Mouse (Mus musculus) heart, embryonic 16.5 days (tissue): ENCODE data around the gene Rfx5. TPM values are rescaled to one million over a fixed set of nuclear protein-coding genes. Genes with fewer than 3 reads are reported as not detected.
"Not testable (repeated sequence)": the region's sequence is repeated elsewhere in the genome, so short reads cannot be mapped to it uniquely, and the experiment has no call there.

Experiments used
- ATAC-seq: fragments of 200-750 bp; cut with Nextera tagmentation; replicated peaks from 2 replicates; pipeline ENCODE4 v1.8.0; 2017; ENCODE audit warnings: moderate number of reproducible peaks; ENCODE audit not compliant: insufficient read depth, low FRiP score; ENCODE audit errors: extremely low read depth
- H3K27ac ChIP-seq: fragments of 300-500 bp; sonication (generic); 2 replicates; pipeline ENCODE4 v1.5.1; 2014; ENCODE audit warnings: mild to moderate bottlenecking, low read length, control low read depth, moderate library complexity
- H3K27me3 ChIP-seq: fragments of 300-500 bp; sonication (generic); 2 replicates; pipeline ENCODE4 v1.6.1; 2014; ENCODE audit warnings: low read length, mixed read lengths; ENCODE audit not compliant: control insufficient read depth, insufficient read depth
- H3K36me3 ChIP-seq: fragments of 300-500 bp; sonication (generic); 2 replicates; pipeline ENCODE4 v1.6.1; 2014; ENCODE audit not compliant: control insufficient read depth, insufficient read depth
- H3K4me1 ChIP-seq: fragments of 300-500 bp; sonication (generic); 2 replicates; pipeline ENCODE4 v1.6.1; 2014; ENCODE audit warnings: low read length, mixed read lengths; ENCODE audit not compliant: control insufficient read depth, insufficient read depth
- H3K4me2 ChIP-seq: fragments of 300-500 bp; sonication (generic); 2 replicates; pipeline ENCODE4 v1.6.1; 2014; ENCODE audit warnings: low read depth, mild to moderate bottlenecking, control low read depth, low read length
- H3K4me3 ChIP-seq: fragments of 300-500 bp; sonication (generic); 2 replicates; pipeline ENCODE4 v1.5.1; 2014; ENCODE audit warnings: mild to moderate bottlenecking, control low read depth, low read length
- H3K9ac ChIP-seq: fragments of 300-500 bp; sonication (generic); 2 replicates; pipeline ENCODE4 v1.6.1; 2014; ENCODE audit warnings: low read length, control low read depth
- H3K9me3 ChIP-seq: fragments of 300-500 bp; sonication (generic); replicated peaks from 2 replicates; pipeline ENCODE4 v1.6.1; 2016; ENCODE audit warnings: low read length; ENCODE audit not compliant: control insufficient read depth
- WGBS: fragments of 180-500 bp; shearing (Covaris S2); extraction: QIAGEN DNeasy Blood & Tissue Kit; methylation state at CpG from one replicate; pipeline ENCODE4 v1.1.7; 2014; 5-methylcytosine and 5-hydroxymethylcytosine counted together
- polyA plus RNA-seq: library from polyadenylated mRNA; unstranded; fragments of >200 nt; fragmentation: Nextera tagmentation; extraction: Ambion mirVana; gene quantifications from 2 replicates; pipeline ENCODE4 v1.2.1, GENCODE M21; 2015

Rfx5 gene
- 4.0 and 4.7 TPM in 2 replicates for polyA plus RNA-seq

- no peaks in the 10 kb centered on the region for H3K9me3 ChIP-seq
- no peaks in the 10 kb centered on the region for H3K27me3 ChIP-seq
- ATAC-seq = peak; percentile 94
- H3K4me3 ChIP-seq = peak within 1 kb of the TSS; percentile 95
- peak within 1 kb of the TSS; percentile 85 for H3K27ac ChIP-seq
- peak within 1 kb of the TSS; percentile 86 for H3K4me2 ChIP-seq
- WGBS = under 1% methylated on average over 50 of the region's 50 CpGs
- peaks cover 7% of the 10 kb centered on the region; the same call in 1 of the 2 replicates for H3K4me1 ChIP-seq
- H3K9ac ChIP-seq = peak within 1 kb of the TSS; percentile 96
- H3K36me3 ChIP-seq = peaks cover 26% of the 10 kb centered on the region
Measured at GRCm38 (mm10) chr3:94953764-94954616, at the start of gene Rfx5. Rfx5 (plus strand) TSS chr3:94954075.

DNA sequence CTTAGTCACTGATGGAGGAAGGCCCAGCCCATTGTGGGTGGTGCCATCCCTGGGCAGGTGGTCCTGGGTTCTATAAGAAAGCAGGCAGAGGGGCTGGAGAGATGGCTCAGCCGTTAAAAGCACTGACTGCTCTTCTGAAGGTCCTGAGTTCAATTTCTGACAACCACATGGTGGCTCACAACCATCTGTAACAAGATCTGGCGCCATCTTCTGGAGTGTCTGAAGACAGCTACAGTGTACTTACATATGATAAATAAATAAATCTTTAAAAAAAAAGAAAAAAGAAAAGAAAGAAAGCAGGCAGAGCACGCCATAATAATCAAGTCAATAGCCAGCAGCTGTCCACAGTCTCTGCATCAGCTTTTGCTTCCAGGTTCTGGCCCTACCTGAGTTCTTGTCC is 49.1 kb upstream of the Rfx5 start:
- not testable (repeated sequence) for H3K4me1 ChIP-seq, ATAC-seq, H3K9ac ChIP-seq, H3K4me3 ChIP-seq, H3K4me2 ChIP-seq, H3K36me3 ChIP-seq, H3K27ac ChIP-seq, H3K27me3 ChIP-seq, H3K9me3 ChIP-seq
- WGBS = 60% methylated on average over 3 of the region's 3 CpGs

DNA sequence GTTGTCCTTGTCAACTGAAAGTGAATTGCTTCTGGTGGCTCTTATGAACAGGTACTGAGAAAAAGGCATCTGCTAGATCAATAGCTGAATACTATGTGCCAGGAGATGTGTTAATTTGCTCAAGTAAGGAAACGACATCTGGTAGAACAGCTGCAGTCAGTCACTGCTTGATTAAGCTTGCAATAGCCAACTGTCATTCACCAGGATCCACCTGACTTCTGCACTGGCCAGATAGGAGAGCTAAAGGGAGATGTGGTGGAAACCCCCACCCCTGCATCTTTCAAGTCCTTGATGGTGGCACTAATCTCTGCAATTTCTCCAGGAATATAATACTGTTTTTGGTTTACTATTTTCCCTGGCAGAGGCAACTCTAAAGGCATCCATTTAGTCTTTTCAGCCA is 47.4 kb upstream of the Rfx5 start:
- H3K4me1 ChIP-seq = no peaks in the 10 kb centered on the region
- no peaks in the 10 kb centered on the region for H3K27me3 ChIP-seq
- no peak overlapping the region for H3K4me3 ChIP-seq
- H3K9me3 ChIP-seq = no peaks in the 10 kb centered on the region
- H3K4me2 ChIP-seq = no peak overlapping the region
- no peak overlapping the region for H3K27ac ChIP-seq
- no peak overlapping the region for H3K9ac ChIP-seq
- no peak for ATAC-seq
- no peaks in the 10 kb centered on the region for H3K36me3 ChIP-seq
- WGBS = 34% methylated on average over 1 of the region's 1 CpGs

- Histone ChIP-seq H3K27me3 (no peaks in the 10 kb centered on the region), H3K4me3 (no peak overlapping the region), H3K4me2 (no peak overlapping the region), H3K36me3 (no peaks in the 10 kb centered on the region), H3K27ac (no peak overlapping the region), H3K9ac (no peak overlapping the region), H3K4me1 (no peaks in the 10 kb centered on the region), H3K9me3 (no peaks in the 10 kb centered on the region)
- ATAC-seq = no peak
- 55% methylated on average over 2 of the region's 2 CpGs for WGBS
Measured at GRCm38 (mm10) chr3:94911050-94911693, 42.7 kb upstream of the Rfx5 start.

DNA sequence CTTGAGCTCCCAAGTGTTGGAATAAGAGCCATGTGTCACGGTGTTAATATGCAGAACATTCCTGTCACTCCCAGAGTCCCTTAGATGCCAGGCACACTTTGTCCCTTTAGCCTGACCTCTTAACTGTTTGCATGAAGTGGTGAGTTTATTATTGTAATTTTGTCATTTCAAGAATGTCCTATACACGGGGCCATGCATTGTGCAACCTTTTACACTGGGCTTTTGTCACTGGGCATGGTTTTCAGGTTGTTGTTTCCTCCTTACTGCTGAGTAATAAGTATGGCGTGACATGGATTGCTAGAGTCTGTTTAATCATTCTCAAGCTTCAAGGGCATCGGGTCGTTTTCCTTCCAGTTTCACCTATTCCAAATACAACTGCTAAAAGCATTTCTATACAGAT is 40.1 kb upstream of the Rfx5 start:
- Histone ChIP-seq H3K27me3 (no peaks in the 10 kb centered on the region), H3K9ac (no peak overlapping the region), H3K4me1 (0 out of 2 replicates have a peak, but pooled peaks cover 5% of the 10 kb centered on the region), H3K27ac (no peak overlapping the region), H3K36me3 (no peaks in the 10 kb centered on the region), H3K4me3 (no peak overlapping the region), H3K9me3 (no peaks in the 10 kb centered on the region), H3K4me2 (no peak overlapping the region)
- no peak for ATAC-seq
- WGBS = 46% methylated on average over 5 of the region's 5 CpGs

- Histone ChIP-seq H3K4me1 (0 out of 2 replicates have a peak, but pooled peaks cover 5% of the 10 kb centered on the region), H3K9me3 (no peaks in the 10 kb centered on the region), H3K27ac (no peak overlapping the region), H3K4me2 (no peak overlapping the region), H3K4me3 (no peak overlapping the region), H3K36me3 (no peaks in the 10 kb centered on the region), H3K9ac (no peak overlapping the region), H3K27me3 (no peaks in the 10 kb centered on the region)
- 65% methylated on average over 7 of the region's 7 CpGs for WGBS
- no peak for ATAC-seq
Measured at GRCm38 (mm10) chr3:94915903-94916741, 37.8 kb upstream of the Rfx5 start.

DNA sequence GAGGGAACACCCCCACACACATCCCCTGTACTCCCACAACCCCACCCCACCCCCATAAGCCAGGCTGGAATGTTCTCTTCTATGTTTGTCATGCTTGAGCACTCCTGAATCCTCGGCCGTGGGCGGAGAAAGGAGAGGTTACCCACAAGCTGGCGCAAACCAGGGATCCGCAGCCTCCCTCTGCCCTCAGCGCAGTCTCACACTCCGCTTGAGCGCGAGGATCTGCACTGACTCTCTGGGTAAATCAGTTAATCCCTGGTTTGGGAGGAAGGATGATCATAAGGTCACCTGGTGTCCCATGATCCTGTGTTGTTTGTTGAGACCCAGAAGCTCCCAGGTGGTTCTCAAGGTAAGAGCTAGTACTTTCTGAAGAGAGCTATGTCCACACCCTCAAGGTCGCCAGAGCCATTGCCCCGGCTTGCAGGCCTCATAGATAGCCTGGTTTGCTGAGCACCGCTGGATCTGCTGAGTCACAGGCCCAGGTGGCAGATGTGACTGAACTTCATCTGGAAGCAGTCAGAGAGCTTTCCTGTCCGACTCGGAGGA is 36.0 kb upstream of the Rfx5 start:
- Histone ChIP-seq H3K9me3 (no peaks in the 10 kb centered on the region), H3K4me2 (no peak overlapping the region), H3K27ac (no peak overlapping the region), H3K4me1 (0 out of 2 replicates have a peak, but pooled peaks cover 5% of the 10 kb centered on the region), H3K27me3 (no peaks in the 10 kb centered on the region), H3K9ac (no peak overlapping the region), H3K4me3 (no peak overlapping the region), H3K36me3 (no peaks in the 10 kb centered on the region)
- no peak for ATAC-seq
- WGBS = 57% methylated on average over 14 of the region's 14 CpGs

DNA sequence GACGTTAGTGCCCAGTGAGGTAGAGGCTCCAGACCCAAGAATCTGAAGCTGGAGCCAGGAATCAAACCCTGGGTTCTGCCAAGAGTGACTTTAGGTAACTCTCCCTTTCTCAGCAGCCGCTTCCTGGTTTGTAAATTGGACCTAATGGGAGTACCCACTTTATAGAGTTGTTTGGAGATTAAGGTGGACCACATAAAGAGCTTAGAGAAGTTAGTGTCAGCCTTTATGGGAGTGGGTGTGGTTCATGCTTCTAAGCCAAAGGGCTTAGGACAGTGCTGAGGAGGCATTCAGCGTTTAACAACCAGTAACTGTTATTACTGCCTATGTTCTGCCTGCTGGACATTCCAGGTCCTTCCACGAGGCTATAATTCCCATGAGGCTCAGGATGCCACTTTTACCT is 35.0 kb upstream of the Rfx5 start:
- 0 out of 2 replicates have a peak, but pooled peaks cover 5% of the 10 kb centered on the region for H3K4me1 ChIP-seq
- H3K27ac ChIP-seq = no peak overlapping the region
- no peaks in the 10 kb centered on the region for H3K36me3 ChIP-seq
- H3K9ac ChIP-seq = no peak overlapping the region
- H3K4me2 ChIP-seq = no peak overlapping the region
- 77% methylated on average over 4 of the region's 4 CpGs for WGBS
- no peaks in the 10 kb centered on the region for H3K9me3 ChIP-seq
- H3K4me3 ChIP-seq = no peak overlapping the region
- H3K27me3 ChIP-seq = no peaks in the 10 kb centered on the region
- no peak for ATAC-seq
